Mouse (Mus musculus): Measurements from ENCODE around the gene Nek7. TPM values are rescaled to one million over a fixed set of nuclear protein-coding genes. Genes with fewer than 3 reads are reported as not detected.

Nek7 gene
- polyA plus RNA-seq, 1 experiment from 2014 or later, result 35.1 TPM

GRCm38 (mm10) chr1:138634561-138634960 is 14.6 kb upstream of the Nek7 start:
- ATAC-seq (ENCODE audit: insufficient read depth) (no peak), DNase-seq (no peak)
- Histone ChIP-seq H3K9ac (no peak overlapping the region), H3K9me3 (ENCODE audit: low read depth, low read length) (no peaks in the 10 kb centered on the region), H3K27ac (ENCODE audit: low read depth) (no peak overlapping the region), H3K4me2 (no peak overlapping the region), H3K4me1 (ENCODE audit: insufficient read depth) (no peaks in the 10 kb centered on the region), H3K27me3 (ENCODE audit: insufficient read depth, low read length) (no peaks in the 10 kb centered on the region; the same call in 1 of the 2 replicates), H3K4me3 (ENCODE audit: low read depth, low read length) (no peak overlapping the region), H3K36me3 (ENCODE audit: insufficient read depth) (no peaks in the 10 kb centered on the region)
- WGBS, result 79% methylated on average over 1 of the region's 1 CpGs
- TF ChIP-seq CTCF (IDR thresholded peaks at IDR 0.05; ENCODE audit: low read depth), result no peak

GRCm38 (mm10) chr1:138628919-138629318 is 9.0 kb upstream of the Nek7 start:
- Histone ChIP-seq H3K36me3 (ENCODE audit: insufficient read depth) (no peaks in the 10 kb centered on the region), H3K9me3 (ENCODE audit: low read depth, low read length) (no peaks in the 10 kb centered on the region), H3K27me3 (ENCODE audit: insufficient read depth, low read length) (no peaks in the 10 kb centered on the region), H3K9ac (no peak overlapping the region), H3K4me3 (ENCODE audit: low read depth, low read length) (no peak overlapping the region), H3K27ac (ENCODE audit: low read depth) (no peak overlapping the region), H3K4me2 (no peak overlapping the region), H3K4me1 (ENCODE audit: insufficient read depth) (no peaks in the 10 kb centered on the region)
- WGBS, result 76% methylated on average over 4 of the region's 4 CpGs
- no peak for DNase-seq
- no peak for ATAC-seq (ENCODE audit: insufficient read depth)
- no peak for TF ChIP-seq CTCF (IDR thresholded peaks at IDR 0.05; ENCODE audit: low read depth)

GRCm38 (mm10) chr1:138628486-138628885 is 8.5 kb upstream of the Nek7 start:
- Histone ChIP-seq H3K9me3 (ENCODE audit: low read depth, low read length) (no peaks in the 10 kb centered on the region), H3K27me3 (ENCODE audit: insufficient read depth, low read length) (no peaks in the 10 kb centered on the region), H3K9ac (no peak overlapping the region), H3K4me1 (ENCODE audit: insufficient read depth) (no peaks in the 10 kb centered on the region), H3K36me3 (ENCODE audit: insufficient read depth) (no peaks in the 10 kb centered on the region), H3K4me2 (no peak overlapping the region), H3K27ac (ENCODE audit: low read depth) (no peak overlapping the region), H3K4me3 (ENCODE audit: low read depth, low read length) (no peak overlapping the region)
- ATAC-seq (ENCODE audit: insufficient read depth) (no peak), DNase-seq (no peak)
- TF ChIP-seq CTCF (IDR thresholded peaks at IDR 0.05; ENCODE audit: low read depth), result no peak
- 82% methylated on average over 3 of the region's 3 CpGs for WGBS

- WGBS, result 84% methylated on average over 3 of the region's 3 CpGs
- no peak for ATAC-seq (ENCODE audit: insufficient read depth)
These were observed 7.9 kb upstream of the Nek7 start for GRCm38 (mm10) chr1:138627804-138628203.

GRCm38 (mm10) chr1:138626288-138626687 is 6.3 kb upstream of the Nek7 start:
- DNase-seq (no peak), ATAC-seq (ENCODE audit: insufficient read depth) (no peak)
- H3K4me2 ChIP-seq, result no peak overlapping the region
- no peak overlapping the region for H3K9ac ChIP-seq
- no peaks in the 10 kb centered on the region for H3K27me3 ChIP-seq (ENCODE audit: insufficient read depth, low read length)
- H3K9me3 ChIP-seq (ENCODE audit: low read depth, low read length), result no peaks in the 10 kb centered on the region
- no peak overlapping the region for H3K27ac ChIP-seq (ENCODE audit: low read depth)
- H3K36me3 ChIP-seq (ENCODE audit: insufficient read depth), result no peaks in the 10 kb centered on the region
- no peaks in the 10 kb centered on the region for H3K4me1 ChIP-seq (ENCODE audit: insufficient read depth)
- H3K4me3 ChIP-seq (ENCODE audit: low read depth, low read length), result no peak overlapping the region
- 68% methylated on average over 3 of the region's 3 CpGs for whole genome bisulfite sequencing
- TF ChIP-seq CTCF (IDR thresholded peaks at IDR 0.05; ENCODE audit: low read depth), result no peak

More at GRCm38 (mm10) chr1:138627804-138628203, 7.9 kb upstream of the Nek7 start:
- Histone ChIP-seq H3K9ac (no peak overlapping the region), H3K4me2 (no peak overlapping the region), H3K9me3 (ENCODE audit: low read depth, low read length) (no peaks in the 10 kb centered on the region), H3K36me3 (ENCODE audit: insufficient read depth) (no peaks in the 10 kb centered on the region), H3K4me3 (ENCODE audit: low read depth, low read length) (no peak overlapping the region), H3K4me1 (ENCODE audit: insufficient read depth) (no peaks in the 10 kb centered on the region), H3K27me3 (ENCODE audit: insufficient read depth, low read length) (no peaks in the 10 kb centered on the region), H3K27ac (ENCODE audit: low read depth) (no peak overlapping the region)
- TF ChIP-seq CTCF (IDR thresholded peaks at IDR 0.05; ENCODE audit: low read depth), result no peak
- no peak for DNase-seq

- Histone ChIP-seq H3K4me2 (no peak overlapping the region), H3K9me3 (ENCODE audit: low read depth, low read length) (no peaks in the 10 kb centered on the region), H3K4me3 (ENCODE audit: low read depth, low read length) (no peak overlapping the region), H3K9ac (no peak overlapping the region), H3K27ac (ENCODE audit: low read depth) (no peak overlapping the region), H3K4me1 (ENCODE audit: insufficient read depth) (no peaks in the 10 kb centered on the region), H3K27me3 (ENCODE audit: insufficient read depth, low read length) (no peaks in the 10 kb centered on the region), H3K36me3 (ENCODE audit: insufficient read depth) (no peaks in the 10 kb centered on the region)
- no peak for DNase-seq
- 64% methylated on average over 1 of the region's 1 CpGs for WGBS
- TF ChIP-seq CTCF (IDR thresholded peaks at IDR 0.05; ENCODE audit: low read depth), result no peak
- ATAC-seq (ENCODE audit: insufficient read depth), result no peak
These were observed 3.9 kb upstream of the Nek7 start for GRCm38 (mm10) chr1:138623870-138624269.

GRCm38 (mm10) chr1:138622831-138623230 is 2.9 kb upstream of the Nek7 start:
- H3K27ac ChIP-seq (ENCODE audit: low read depth), result no peak overlapping the region
- ATAC-seq (ENCODE audit: insufficient read depth) (no peak), DNase-seq (no peak)
- no peaks in the 10 kb centered on the region for H3K27me3 ChIP-seq (ENCODE audit: insufficient read depth, low read length)
- H3K4me2 ChIP-seq, result no peak overlapping the region
- no peak for TF ChIP-seq CTCF (IDR thresholded peaks at IDR 0.05; ENCODE audit: low read depth)
- no peaks in the 10 kb centered on the region for H3K9me3 ChIP-seq (ENCODE audit: low read depth, low read length)
- 81% methylated on average over 5 of the region's 5 CpGs for WGBS
- no peaks in the 10 kb centered on the region for H3K4me1 ChIP-seq (ENCODE audit: insufficient read depth)
- H3K36me3 ChIP-seq (ENCODE audit: insufficient read depth), result no peaks in the 10 kb centered on the region
- H3K9ac ChIP-seq, result no peak overlapping the region
- no peak overlapping the region for H3K4me3 ChIP-seq (ENCODE audit: low read depth, low read length)

GRCm38 (mm10) chr1:138622431-138622830 is 2.5 kb upstream of the Nek7 start:
- Histone ChIP-seq H3K4me1 (ENCODE audit: insufficient read depth) (no peaks in the 10 kb centered on the region), H3K36me3 (ENCODE audit: insufficient read depth) (no peaks in the 10 kb centered on the region), H3K9ac (no peak overlapping the region), H3K27ac (ENCODE audit: low read depth) (no peak overlapping the region), H3K4me2 (no peak overlapping the region), H3K4me3 (ENCODE audit: low read depth, low read length) (no peak overlapping the region), H3K27me3 (ENCODE audit: insufficient read depth, low read length) (no peaks in the 10 kb centered on the region), H3K9me3 (ENCODE audit: low read depth, low read length) (no peaks in the 10 kb centered on the region)
- TF ChIP-seq CTCF (IDR thresholded peaks at IDR 0.05; ENCODE audit: low read depth), result no peak
- WGBS, result 70% methylated on average over 3 of the region's 3 CpGs
- no peak for DNase-seq
- no peak for ATAC-seq (ENCODE audit: insufficient read depth)
